Mouse (Mus musculus) heart, postnatal 0 days (tissue): ENCODE results near the gene Anxa8.

ENCODE experiments used
- CTCF ChIP-seq: IDR thresholded peaks from 2 replicates; pipeline ENCODE4 v1.5.1; 2016; ENCODE audit warnings: antibody characterized with exemption, control low read depth, low read depth
- EP300 ChIP-seq: IDR thresholded peaks from 2 replicates; pipeline ENCODE4 v1.6.1; 2016; ENCODE audit warnings: antibody characterized with exemption, low read depth

- TF ChIP-seq EP300 (no peak), CTCF (no peak)
Measured at GRCm38 (mm10) chr14:34121691-34122090, 35.9 kb downstream of the Anxa8 start.
